9 mouse cellular contexts compared by ENCODE assay signal in the genomic region with DNA sequence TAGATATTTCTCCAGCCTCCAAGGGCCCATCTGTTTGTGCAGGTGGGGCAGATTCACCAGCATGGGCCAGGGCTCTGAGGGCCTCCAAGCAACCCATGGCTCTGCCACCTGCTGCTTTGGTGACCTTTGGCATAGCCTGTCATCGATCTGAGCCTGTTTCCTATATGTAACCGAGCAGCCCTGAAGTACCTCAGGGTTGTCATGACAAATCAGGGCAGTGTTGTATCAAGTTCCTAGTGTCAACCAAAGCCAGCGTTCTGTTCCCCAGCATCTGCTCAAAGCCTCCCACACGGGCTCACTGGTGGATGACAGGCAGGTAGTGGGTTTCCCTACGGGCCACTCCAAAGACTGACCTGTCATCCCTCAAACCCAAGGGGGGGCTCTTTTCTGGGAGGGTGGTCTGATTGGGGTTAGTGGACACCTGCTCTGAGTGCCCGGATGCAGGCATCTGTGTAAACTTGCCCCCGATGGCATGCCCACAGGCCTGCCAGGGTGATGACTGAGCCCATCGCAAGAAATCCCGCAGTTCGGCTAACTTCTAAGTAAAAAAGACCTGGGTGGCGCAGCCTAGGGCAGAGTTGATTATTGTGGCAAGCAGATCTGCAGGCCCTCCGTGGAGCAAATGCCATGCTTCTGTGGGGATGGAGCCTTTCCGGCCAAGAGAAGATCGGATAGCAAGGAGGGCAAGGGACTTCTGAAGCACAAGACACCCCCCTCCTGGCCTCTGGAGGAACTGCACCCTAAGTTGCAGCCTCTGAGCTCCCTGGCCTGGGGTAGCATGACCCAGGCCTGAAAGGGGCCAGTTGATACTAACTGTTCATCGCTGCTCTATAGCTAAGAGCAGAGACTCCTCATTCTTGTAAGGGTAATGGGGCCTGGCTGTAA. TPM values are rescaled to one million over a fixed set of nuclear protein-coding genes. Genes with fewer than 3 reads are reported as not detected.
A peak's percentile ranks its signal among the peaks of the same experiment; 100 is the strongest.
DNase-seq lines count a peak whose midpoint lies in the region; ATAC-seq and TF ChIP-seq lines count a peak whose summit lies in the region.
"Had no signal": no experiment of that assay in that cellular context is flagged by ENCODE, and none has a peak within 500 bp of the region (broad histone marks: within the 10 kb centered on the region; RNA-seq: fewer than 3 reads in every experiment).

No protein-coding gene starts in this region.

- 55% methylated on average over 15 of the region's 15 CpGs for WGBS in lung, adult 2 months

- H3K4me3 ChIP-seq in E14TG2a.4 (replicated peaks; ENCODE audit: low read length) = 0 out of 2 replicates have a peak overlapping the region, but pooled peaks have one; percentile 13
- H3K4me3 ChIP-seq in lung, adult 2 months (replicated peaks; ENCODE audit: extremely low read depth, low read depth, low read length) = no peak overlapping the region
- H3K4me3 ChIP-seq: heart, embryonic 13.5 days had no signal

- H3K9me3 ChIP-seq in E14TG2a.4 (ENCODE audit: low read length) = peaks cover 13% of the 10 kb centered on the region
- H3K9me3 ChIP-seq: heart, embryonic 13.5 days had no signal

- H3K27me3 ChIP-seq in E14TG2a.4 (ENCODE audit: insufficient read depth, low read length) = 0 out of 2 replicates have a peak, but pooled peaks cover 4% of the 10 kb centered on the region

- peak; percentile 67 for ATAC-seq in erythroid progenitor cell, adult 5-6 weeks (replicated peaks; ENCODE audit: low FRiP score, poor library complexity, severe bottlenecking)

- H3K4me1 ChIP-seq in E14TG2a.4 (replicated peaks; ENCODE audit: low read depth, low read length) = peaks cover 4% of the 10 kb centered on the region; the same call in 1 of the 2 replicates
- no peaks in the 10 kb centered on the region for H3K4me1 ChIP-seq in lung, adult 2 months (ENCODE audit: control insufficient read depth, insufficient read depth, low read length)
- H3K4me1 ChIP-seq: heart, embryonic 13.5 days had no signal

- TF ChIP-seq CTCF in E14TG2a.4 (conservative IDR thresholded peaks at IDR 0.05; ENCODE audit: low read length) = peak; percentile 67
- peak; percentile 91 for TF ChIP-seq CTCF in lung, adult 2 months (IDR thresholded peaks at IDR 0.05; ENCODE audit: insufficient read depth, low read length)

- no peaks in the 10 kb centered on the region for H3K36me3 ChIP-seq in E14TG2a.4 (ENCODE audit: insufficient read depth, low read length)
- H3K36me3 ChIP-seq: heart, embryonic 13.5 days had no signal

- no peak for TF ChIP-seq POLR2A in lung, adult 2 months (IDR thresholded peaks at IDR 0.05; ENCODE audit: borderline replicate concordance, extremely low read depth, low read depth, low read length)

- intact Hi-C loops in heart, postnatal 25 days (cut with DNase I) = loop anchor here (1.0 to 2.0 kb wide), 2 partner anchors 268 to 742 kb away; no protein-coding TSS in a partner anchor

- DNase-seq in c-Kit-negative CD71-positive TER-119-positive erythroid progenitor cells, embryonic 14.5 days (ENCODE audit: low read depth, low spot score) = peak; percentile 3
- peak; percentile 11 for DNase-seq in heart, postnatal 25 days (ENCODE audit: low spot score)
- peak; percentile 71 for DNase-seq in layer of hippocampus, adult 11-12 months (ENCODE audit: low spot score)
- peak; percentile 72 for DNase-seq in lung, adult 2 months
- DNase-seq in ovary, postnatal 36 days (ENCODE audit: low spot score) = peak; percentile 75
- DNase-seq in thymus, postnatal 14 days = peak; percentile 75

RNA-seq across cellular contexts. Expression of gene E030025P04Rik, which starts 48.7 kb away (rescaled TPM):
- not detected in 2 replicates for total RNA-seq in erythroid progenitor cell, adult 5-6 weeks (2015; ENCODE audit: low replicate concordance)
- not detected in 2 replicates for total RNA-seq in erythroid progenitor cell, adult 5-6 weeks (2017; ENCODE audit: low replicate concordance)
- total RNA-seq in heart, postnatal 25 days (2021) = not detected
- polyA plus RNA-seq in lung, adult 2 months (2012; rRNA removed) = 0.11 and 0.25 TPM in 2 replicates
- polyA plus RNA-seq: heart, embryonic 13.5 days had no signal

Comparison
In these comparisons a context has a peak if more than half of its experiments do, and no peak if none do; other contexts are left out.
1. DNase-seq: peak in every context shown above with its lines; median percentile 75 in ovary, postnatal 36 days; 75 in thymus, postnatal 14 days; 72 in lung, adult 2 months; 71 in layer of hippocampus, adult 11-12 months; 11 in heart, postnatal 25 days; 3 in c-Kit-negative CD71-positive TER-119-positive erythroid progenitor cells, embryonic 14.5 days.